Mouse (Mus musculus) spleen, adult 2 months (tissue): ENCODE results near the gene Dnpep. TPM values are rescaled to one million over a fixed set of nuclear protein-coding genes. Genes with fewer than 3 reads are reported as not detected.

ENCODE experiments used
- DNase-seq, 2 experiments: peaks; one replicate each; pipeline versions ENCODE4 v3.0.0 to v3.0.0-alpha.2; 2012 to 2021; ENCODE audit warnings: low spot score in 2 of 2, low read depth in 1 of 2
- H3K27ac ChIP-seq: fragments of 200-500 bp; 2 replicates; pipeline ENCODE4 v1.5.1; 2012; ENCODE audit warnings: low read length, inconsistent platforms; ENCODE audit not compliant: insufficient read depth
- H3K27me3 ChIP-seq: fragments of 200-500 bp; 2 replicates; pipeline ENCODE4 v1.6.1; 2012; ENCODE audit warnings: mild to moderate bottlenecking, moderate library complexity, low read length, inconsistent platforms; ENCODE audit not compliant: control insufficient read depth, insufficient read depth
- H3K36me3 ChIP-seq: fragments of 200-500 bp; 2 replicates; pipeline ENCODE4 v1.6.1; 2012; ENCODE audit warnings: mild to moderate bottlenecking, low read length, inconsistent platforms; ENCODE audit not compliant: control insufficient read depth, insufficient read depth
- H3K4me1 ChIP-seq: fragments of 200-500 bp; 2 replicates; pipeline ENCODE4 v1.6.1; 2011; ENCODE audit warnings: inconsistent platforms; ENCODE audit not compliant: control insufficient read depth, insufficient read depth, insufficient read length
- H3K4me3 ChIP-seq: fragments of 200-500 bp; 2 replicates; pipeline ENCODE4 v1.5.1; 2011; ENCODE audit warnings: mild to moderate bottlenecking, inconsistent platforms; ENCODE audit not compliant: insufficient read depth, insufficient read length; ENCODE audit errors: extremely low read depth
- CTCF ChIP-seq: fragments of 200-500 bp; IDR thresholded peaks from 2 replicates; pipeline ENCODE4 v1.5.1; 2011; ENCODE audit warnings: mild to moderate bottlenecking, inconsistent platforms; ENCODE audit not compliant: insufficient read depth, insufficient read length, insufficient replicate concordance; ENCODE audit errors: extremely low read depth
- POLR2A ChIP-seq: fragments of 200-500 bp; IDR thresholded peaks from 2 replicates; pipeline ENCODE4 v1.6.1; 2011; ENCODE audit warnings: low read depth, low read length, inconsistent platforms
- WGBS: fragments of 180-500 bp; shearing (Covaris S2); methylation state at CpG from one replicate; pipeline ENCODE4 v1.1.7; 2018; 5-methylcytosine and 5-hydroxymethylcytosine counted together
- polyA plus RNA-seq: library from polyadenylated mRNA; depleted of rRNA; stranded (reverse); fragments of >200 nt; gene quantifications from 2 replicates; pipeline ENCODE4 v1.2.3, GENCODE M21; 2012

Gene Dnpep
- polyA plus RNA-seq, 1 experiment: 76.1 TPM

DNA sequence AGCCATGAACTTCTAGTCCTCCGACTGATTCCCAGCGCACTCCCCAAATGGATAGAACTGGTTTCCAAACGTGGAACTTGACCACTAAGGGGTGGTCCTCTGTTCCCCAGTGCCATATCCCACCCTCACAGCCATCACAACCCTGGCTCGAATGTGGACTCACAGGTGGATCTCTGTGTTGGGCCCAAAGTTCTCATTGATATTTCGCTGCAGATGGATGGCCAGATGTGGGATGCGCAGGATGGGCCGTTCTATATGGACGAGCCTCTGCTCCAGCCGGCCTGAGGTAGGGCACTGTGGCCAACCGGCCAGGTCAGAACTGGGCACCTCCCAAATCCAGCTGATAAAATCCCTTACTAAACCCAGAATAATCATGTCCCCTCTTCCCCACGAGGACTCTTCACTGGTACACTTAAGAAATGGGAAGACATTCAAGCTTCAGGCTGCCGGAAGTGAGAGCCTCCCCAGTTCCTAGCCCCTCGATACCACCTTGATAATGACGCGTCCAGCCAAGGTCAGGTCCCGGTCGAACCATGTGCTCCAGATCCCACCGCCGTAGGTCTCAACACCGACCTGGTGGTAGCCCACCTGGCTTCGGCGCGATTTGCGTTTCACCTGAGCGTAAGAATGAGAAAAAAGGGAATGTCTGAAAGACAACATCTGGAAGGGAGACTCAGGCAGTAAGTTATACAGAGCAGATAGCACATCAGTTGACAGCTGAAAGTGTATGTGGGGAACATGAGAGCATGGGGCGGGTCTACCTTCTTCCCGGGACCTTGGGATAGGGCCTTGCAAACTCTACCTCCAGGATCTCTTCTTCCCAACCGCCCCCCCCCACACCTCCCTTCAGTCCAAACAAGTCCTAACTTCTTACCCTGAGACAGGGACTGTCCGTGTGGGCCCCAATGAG, 2.1 kb downstream of the Dnpep start:
- Histone ChIP-seq H3K36me3 (peaks cover 20% of the 10 kb centered on the region), H3K27me3 (no peaks in the 10 kb centered on the region), H3K27ac (no peak overlapping the region), H3K4me3 (peak overlapping the region; percentile 68; the same call in 1 of the 2 replicates), H3K4me1 (peaks cover 8% of the 10 kb centered on the region; the same call in 1 of the 2 replicates)
- WGBS: 92% methylated on average over 29 of the region's 29 CpGs
- TF ChIP-seq POLR2A (no peak), CTCF (no peak)
- DNase-seq: no peak

DNA sequence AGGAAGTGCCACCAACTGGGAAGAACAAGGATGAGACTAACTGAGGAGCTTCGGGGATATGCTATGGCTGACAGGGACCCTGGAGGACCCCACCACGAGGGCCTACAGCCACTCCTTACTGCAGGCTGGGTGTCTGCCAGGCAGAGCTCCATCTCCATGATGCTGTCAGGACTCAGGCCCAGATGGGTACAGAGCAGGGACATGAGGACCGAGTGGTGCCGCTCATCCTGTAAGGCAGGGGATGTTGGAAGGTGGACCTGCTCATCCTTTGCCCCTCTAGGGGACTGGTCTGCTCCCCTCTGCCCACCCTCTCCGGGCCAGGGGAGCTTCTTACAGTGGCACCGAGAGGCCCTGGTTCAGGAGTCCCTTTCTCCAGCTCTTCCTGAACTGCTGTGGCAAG, 2.8 kb downstream of the Dnpep start:
- peaks cover 22% of the 10 kb centered on the region for H3K36me3 ChIP-seq
- H3K27ac ChIP-seq: no peak overlapping the region
- no peak overlapping the region for H3K4me3 ChIP-seq
- DNase-seq: no peak
- no peaks in the 10 kb centered on the region for H3K27me3 ChIP-seq
- 89% methylated on average over 6 of the region's 6 CpGs for WGBS
- H3K4me1 ChIP-seq: peaks cover 8% of the 10 kb centered on the region; the same call in 1 of the 2 replicates
- TF ChIP-seq POLR2A: no peak
- TF ChIP-seq CTCF: no peak

- 98% methylated on average over 6 of the region's 6 CpGs for WGBS
- H3K4me3 ChIP-seq: no peak overlapping the region
- no peak overlapping the region for H3K27ac ChIP-seq
- peaks cover 36% of the 10 kb centered on the region for H3K36me3 ChIP-seq
- H3K27me3 ChIP-seq: no peaks in the 10 kb centered on the region
- H3K4me1 ChIP-seq: peaks cover 6% of the 10 kb centered on the region; the same call in 1 of the 2 replicates
- TF ChIP-seq POLR2A (no peak), CTCF (no peak)
- no peak for DNase-seq
Measured at GRCm38 (mm10) chr1:75311694-75312093, 6.1 kb downstream of the Dnpep start.

DNA sequence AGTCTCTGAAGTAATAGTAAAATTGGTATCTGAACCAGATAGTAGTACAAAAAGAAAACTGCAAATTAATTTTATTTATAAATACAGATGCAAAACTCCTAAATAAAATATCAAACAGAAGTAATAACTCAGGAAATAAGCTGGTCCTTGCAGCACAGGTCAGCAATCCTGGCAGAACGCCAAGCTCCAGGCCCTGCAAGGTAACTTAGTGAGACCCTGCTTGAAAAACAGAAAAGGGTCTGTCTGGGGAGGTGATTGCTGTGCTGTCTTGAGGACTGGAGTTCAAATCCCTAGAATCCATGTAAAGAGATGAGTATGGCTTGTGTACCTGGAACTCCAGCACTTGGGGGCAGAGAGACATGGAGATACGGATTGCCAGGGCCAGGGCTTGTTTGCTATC, 13.1 kb downstream of the Dnpep start:
- TF ChIP-seq CTCF (no peak), POLR2A (no peak)
- H3K27me3 ChIP-seq: no peaks in the 10 kb centered on the region
- no peak overlapping the region for H3K4me3 ChIP-seq
- no peaks in the 10 kb centered on the region for H3K4me1 ChIP-seq
- H3K36me3 ChIP-seq: peaks cover 14% of the 10 kb centered on the region; the same call in 1 of the 2 replicates
- H3K27ac ChIP-seq: no peak overlapping the region
- no peak for DNase-seq
- WGBS: 82% methylated on average over 2 of the region's 2 CpGs

DNA sequence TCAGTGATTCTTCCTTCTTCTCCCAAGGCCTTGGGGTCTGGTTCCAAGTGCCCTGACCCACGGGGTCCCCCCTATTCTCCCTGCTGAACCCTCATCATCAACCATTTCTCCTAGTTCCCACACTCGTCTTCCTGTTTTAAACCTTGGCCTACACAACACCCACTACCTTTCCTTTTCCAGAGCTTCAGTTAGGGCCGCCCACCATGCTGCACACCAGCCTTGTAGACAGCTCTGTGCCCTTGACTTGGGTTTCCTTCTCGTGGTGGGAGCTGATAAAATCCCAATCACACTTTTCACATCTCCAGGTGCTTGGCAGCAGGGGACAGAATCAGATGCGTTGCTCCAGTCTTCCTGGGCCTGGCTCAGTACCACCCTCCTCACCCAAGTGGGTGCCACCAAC, 23.5 kb downstream of the Dnpep start:
- no peak for DNase-seq
- H3K4me3 ChIP-seq: no peak overlapping the region
- WGBS: 72% methylated on average over 5 of the region's 5 CpGs
- H3K4me1 ChIP-seq: no peaks in the 10 kb centered on the region
- H3K27me3 ChIP-seq: no peaks in the 10 kb centered on the region
- no peak overlapping the region for H3K27ac ChIP-seq
- TF ChIP-seq POLR2A (no peak), CTCF (no peak)
- no peaks in the 10 kb centered on the region for H3K36me3 ChIP-seq

DNA sequence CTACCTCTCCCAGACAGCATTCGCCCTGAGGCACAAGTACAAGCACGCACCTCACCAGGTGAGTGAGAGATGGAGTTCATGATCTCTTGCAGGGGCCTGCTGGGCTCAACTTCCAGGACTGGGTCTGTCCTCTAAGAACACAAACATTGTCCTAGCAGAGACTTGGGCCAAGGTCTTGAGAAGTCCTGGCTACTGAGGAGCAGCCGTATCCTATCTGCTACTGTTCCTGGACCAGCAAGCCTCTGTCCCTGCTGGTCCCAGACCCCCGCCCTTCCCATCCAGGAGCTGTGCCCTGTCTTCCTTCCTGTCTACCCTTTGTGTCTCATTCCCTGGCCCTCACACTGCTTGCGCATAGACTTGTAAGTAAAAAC, 24.5 kb downstream of the Dnpep start:
- WGBS: 82% methylated on average over 5 of the region's 5 CpGs
- DNase-seq: no peak

More for the DNA sequence above, 24.5 kb downstream of the Dnpep start:
- Histone ChIP-seq H3K4me1 (no peaks in the 10 kb centered on the region), H3K27ac (peak overlapping the region; percentile 9; the same call in 1 of the 2 replicates), H3K4me3 (no peak overlapping the region), H3K36me3 (no peaks in the 10 kb centered on the region), H3K27me3 (no peaks in the 10 kb centered on the region)
- TF ChIP-seq POLR2A (no peak), CTCF (no peak)
